Mouse (Mus musculus): ENCODE measurements around the gene Zfp553. TPM values are rescaled to one million over a fixed set of nuclear protein-coding genes. Genes with fewer than 3 reads are reported as not detected.

The Zfp553 gene
- polyA plus RNA-seq, 1 experiment from 2014 or later: 63.3 TPM

- Histone ChIP-seq H3K4me1 (no peaks in the 10 kb centered on the region), H3K27me3 (no peaks in the 10 kb centered on the region), H3K27ac (no peak overlapping the region), H3K4me2 (replicated peaks) (no peak overlapping the region), H3K9me3 (0 out of 2 replicates have a peak, but pooled peaks cover 4% of the 10 kb centered on the region), H3K9ac (no peak overlapping the region), H3K4me3 (no peak overlapping the region), H3K36me3 (0 out of 2 replicates have a peak, but pooled peaks cover 6% of the 10 kb centered on the region)
- no peak for ATAC-seq (ENCODE audit: insufficient number of reproducible peaks, insufficient read depth, low FRiP score, low TSS enrichment)
- WGBS: 83% methylated on average over 6 of the region's 6 CpGs
Observed at GRCm38 (mm10) chr7:127223515-127224478, 9.1 kb upstream of the Zfp553 start.

- no peak overlapping the region for H3K4me2 ChIP-seq (replicated peaks)
- no peak overlapping the region for H3K27ac ChIP-seq
- no peak overlapping the region for H3K4me3 ChIP-seq
- no peak for ATAC-seq (ENCODE audit: insufficient number of reproducible peaks, insufficient read depth, low FRiP score, low TSS enrichment)
- no peaks in the 10 kb centered on the region for H3K4me1 ChIP-seq
- no peaks in the 10 kb centered on the region for H3K27me3 ChIP-seq
- H3K9me3 ChIP-seq: 0 out of 2 replicates have a peak, but pooled peaks cover 4% of the 10 kb centered on the region
- no peak overlapping the region for H3K9ac ChIP-seq
- WGBS: 88% methylated on average over 6 of the region's 6 CpGs
- H3K36me3 ChIP-seq: 0 out of 2 replicates have a peak, but pooled peaks cover 14% of the 10 kb centered on the region
Observed at GRCm38 (mm10) chr7:127224616-127225015, 8.2 kb upstream of the Zfp553 start.

- Histone ChIP-seq H3K27ac (no peak overlapping the region), H3K36me3 (0 out of 2 replicates have a peak, but pooled peaks cover 21% of the 10 kb centered on the region), H3K9ac (no peak overlapping the region), H3K4me3 (no peak overlapping the region), H3K4me1 (peaks cover 5% of the 10 kb centered on the region), H3K9me3 (0 out of 2 replicates have a peak, but pooled peaks cover 4% of the 10 kb centered on the region), H3K4me2 (replicated peaks) (no peak overlapping the region), H3K27me3 (no peaks in the 10 kb centered on the region)
- no peak for ATAC-seq (ENCODE audit: insufficient number of reproducible peaks, insufficient read depth, low FRiP score, low TSS enrichment)
- 88% methylated on average over 11 of the region's 11 CpGs for WGBS
Observed at GRCm38 (mm10) chr7:127225147-127225995, 7.5 kb upstream of the Zfp553 start.

GRCm38 (mm10) chr7:127228615-127229303, 4.1 kb upstream of the Zfp553 start:
- Histone ChIP-seq H3K4me1 (peaks cover 19% of the 10 kb centered on the region), H3K9me3 (no peaks in the 10 kb centered on the region), H3K4me2 (replicated peaks) (no peak overlapping the region), H3K9ac (no peak overlapping the region), H3K27ac (no peak overlapping the region), H3K4me3 (no peak overlapping the region), H3K36me3 (0 out of 2 replicates have a peak, but pooled peaks cover 29% of the 10 kb centered on the region), H3K27me3 (no peaks in the 10 kb centered on the region)
- 66% methylated on average over 4 of the region's 4 CpGs for WGBS
- no peak for ATAC-seq (ENCODE audit: insufficient number of reproducible peaks, insufficient read depth, low FRiP score, low TSS enrichment)

GRCm38 (mm10) chr7:127231376-127231775, 1.5 kb upstream of the Zfp553 start:
- Histone ChIP-seq H3K4me1 (peaks cover 24% of the 10 kb centered on the region), H3K4me2 (replicated peaks) (peak overlapping the region; percentile 72), H3K9ac (peak overlapping the region; percentile 96; the same call in 1 of the 2 replicates), H3K9me3 (no peaks in the 10 kb centered on the region), H3K27ac (0 out of 2 replicates have a peak overlapping the region, but pooled peaks have one; percentile 98), H3K36me3 (peaks cover 43% of the 10 kb centered on the region), H3K27me3 (no peaks in the 10 kb centered on the region), H3K4me3 (peak overlapping the region; percentile 92)
- 76% methylated on average over 3 of the region's 3 CpGs for WGBS
- no peak for ATAC-seq (ENCODE audit: insufficient number of reproducible peaks, insufficient read depth, low FRiP score, low TSS enrichment)

GRCm38 (mm10) chr7:127231826-127232621, 837 bp upstream of the Zfp553 start:
- Histone ChIP-seq H3K36me3 (peaks cover 50% of the 10 kb centered on the region), H3K9me3 (no peaks in the 10 kb centered on the region), H3K4me2 (replicated peaks) (peak overlapping the region; percentile 72), H3K4me3 (peak overlapping the region; percentile 92), H3K27ac (peak overlapping the region; percentile 98), H3K9ac (peak overlapping the region; percentile 96), H3K4me1 (peaks cover 24% of the 10 kb centered on the region), H3K27me3 (no peaks in the 10 kb centered on the region)
- no peak for ATAC-seq (ENCODE audit: insufficient number of reproducible peaks, insufficient read depth, low FRiP score, low TSS enrichment)
- WGBS: 9% methylated on average over 20 of the region's 20 CpGs

GRCm38 (mm10) chr7:127233368-127233749, 498 bp downstream of the Zfp553 start:
- Histone ChIP-seq H3K9me3 (no peaks in the 10 kb centered on the region), H3K27me3 (no peaks in the 10 kb centered on the region), H3K27ac (peak overlapping the region; percentile 98), H3K36me3 (peaks cover 61% of the 10 kb centered on the region), H3K4me2 (replicated peaks) (peak overlapping the region; percentile 72), H3K4me1 (peaks cover 24% of the 10 kb centered on the region), H3K4me3 (peak overlapping the region; percentile 92), H3K9ac (peak overlapping the region; percentile 96)
- ATAC-seq (ENCODE audit: insufficient number of reproducible peaks, insufficient read depth, low FRiP score, low TSS enrichment): peak; percentile 41
- under 1% methylated on average over 27 of the region's 27 CpGs for WGBS

GRCm38 (mm10) chr7:127233765-127234164, 904 bp downstream of the Zfp553 start:
- 7% methylated on average over 9 of the region's 9 CpGs for WGBS
- Histone ChIP-seq H3K9me3 (no peaks in the 10 kb centered on the region), H3K27ac (peak overlapping the region; percentile 98; the same call in 1 of the 2 replicates), H3K4me3 (peak overlapping the region; percentile 92), H3K27me3 (no peaks in the 10 kb centered on the region), H3K9ac (peak overlapping the region; percentile 96), H3K4me1 (peaks cover 24% of the 10 kb centered on the region), H3K4me2 (replicated peaks) (peak overlapping the region; percentile 72), H3K36me3 (peaks cover 65% of the 10 kb centered on the region)
- ATAC-seq (ENCODE audit: insufficient number of reproducible peaks, insufficient read depth, low FRiP score, low TSS enrichment): no peak

GRCm38 (mm10) chr7:127234777-127235176, 1.9 kb downstream of the Zfp553 start:
- H3K9ac ChIP-seq: no peak overlapping the region
- peaks cover 62% of the 10 kb centered on the region for H3K36me3 ChIP-seq

GRCm38 (mm10) chr7:127243361-127243867, 10.6 kb downstream of the Zfp553 start:
- WGBS: 37% methylated on average over 2 of the region's 2 CpGs
- Histone ChIP-seq H3K4me2 (replicated peaks) (peak overlapping the region; percentile 83), H3K27ac (peak overlapping the region; percentile 94), H3K27me3 (no peaks in the 10 kb centered on the region), H3K4me3 (peak overlapping the region; percentile 87), H3K36me3 (peaks cover 29% of the 10 kb centered on the region), H3K9me3 (no peaks in the 10 kb centered on the region), H3K9ac (peak overlapping the region; percentile 91), H3K4me1 (peaks cover 24% of the 10 kb centered on the region)
- no peak for ATAC-seq (ENCODE audit: insufficient number of reproducible peaks, insufficient read depth, low FRiP score, low TSS enrichment)

More at GRCm38 (mm10) chr7:127234777-127235176, 1.9 kb downstream of the Zfp553 start:
- Histone ChIP-seq H3K4me2 (replicated peaks) (peak overlapping the region; percentile 72), H3K4me1 (peaks cover 24% of the 10 kb centered on the region), H3K4me3 (no peak overlapping the region), H3K27me3 (no peaks in the 10 kb centered on the region), H3K9me3 (no peaks in the 10 kb centered on the region), H3K27ac (no peak overlapping the region)
- no peak for ATAC-seq (ENCODE audit: insufficient number of reproducible peaks, insufficient read depth, low FRiP score, low TSS enrichment)
- WGBS: 96% methylated on average over 2 of the region's 2 CpGs
